Mouse (Mus musculus) adrenal gland (tissue): ENCODE measurements around the gene Ankrd1.

Experiments
- intact Hi-C: fragments of 180-260 bp; cut with DNase I; formaldehyde crosslinking; loops from one replicate; pipeline ENCODE4 v1.15.1; 2025
- long read RNA-seq, 2 experiments: library from polyadenylated mRNA; unstranded; transcript quantifications; one replicate each; pipeline ENCODE4 v2.0.0; 2020; ENCODE audit warnings: borderline replicate concordance in 1 of 2; ENCODE audit not compliant: insufficient replicate concordance in 1 of 2

Ankrd1 gene
- long read RNA-seq, experiment 1 = 0 reads
- long read RNA-seq, experiment 2 = 0 reads

GRCm38 (mm10) chr19:36119783-36120471, at the start of gene Ankrd1:
Ankrd1 (minus strand) TSS chr19:36120099.
- intact Hi-C loops = no loop called here

- intact Hi-C loops = no loop called here
These were observed 49.2 kb upstream of the Ankrd1 start for GRCm38 (mm10) chr19:36169101-36169500.

- intact Hi-C loops = no loop called here
These were observed 48.2 kb upstream of the Ankrd1 start for GRCm38 (mm10) chr19:36168121-36168520.

- intact Hi-C loops = no loop called here
These were observed 47.5 kb upstream of the Ankrd1 start for GRCm38 (mm10) chr19:36167291-36167896.

- intact Hi-C loops = no loop called here
These were observed 46.7 kb upstream of the Ankrd1 start for GRCm38 (mm10) chr19:36166401-36167160.

GRCm38 (mm10) chr19:36165351-36165750, 45.5 kb upstream of the Ankrd1 start:
- intact Hi-C loops = no loop called here

- intact Hi-C loops = no loop called here
These were observed 30.5 kb upstream of the Ankrd1 start for GRCm38 (mm10) chr19:36150241-36151007.

- intact Hi-C loops = no loop called here
These were observed 28.7 kb upstream of the Ankrd1 start for GRCm38 (mm10) chr19:36148578-36148977.

- intact Hi-C loops = no loop called here
These were observed 23.7 kb upstream of the Ankrd1 start for GRCm38 (mm10) chr19:36143571-36143970.

GRCm38 (mm10) chr19:36133731-36134130, 13.8 kb upstream of the Ankrd1 start:
- intact Hi-C loops = no loop called here

GRCm38 (mm10) chr19:36133064-36133463, 13.2 kb upstream of the Ankrd1 start:
- intact Hi-C loops = no loop called here

- intact Hi-C loops = no loop called here
These were observed 12.1 kb upstream of the Ankrd1 start for GRCm38 (mm10) chr19:36131990-36132389.

GRCm38 (mm10) chr19:36130181-36130580, 10.3 kb upstream of the Ankrd1 start:
- intact Hi-C loops = no loop called here

GRCm38 (mm10) chr19:36129643-36130042, 9.7 kb upstream of the Ankrd1 start:
- intact Hi-C loops = no loop called here

GRCm38 (mm10) chr19:36129213-36129612, 9.3 kb upstream of the Ankrd1 start:
- intact Hi-C loops = no loop called here

GRCm38 (mm10) chr19:36128440-36128839, 8.5 kb upstream of the Ankrd1 start:
- intact Hi-C loops = no loop called here

GRCm38 (mm10) chr19:36124203-36124602, 4.3 kb upstream of the Ankrd1 start:
- intact Hi-C loops = no loop called here

- intact Hi-C loops = no loop called here
These were observed 680 bp downstream of the Ankrd1 start for GRCm38 (mm10) chr19:36119219-36119618.

GRCm38 (mm10) chr19:36116185-36116584, 3.7 kb downstream of the Ankrd1 start:
- intact Hi-C loops = no loop called here

GRCm38 (mm10) chr19:36112007-36112406, 7.9 kb downstream of the Ankrd1 start:
- intact Hi-C loops = no loop called here
